ENCODE assay signal across 25 mouse cellular contexts in the genomic region with DNA sequence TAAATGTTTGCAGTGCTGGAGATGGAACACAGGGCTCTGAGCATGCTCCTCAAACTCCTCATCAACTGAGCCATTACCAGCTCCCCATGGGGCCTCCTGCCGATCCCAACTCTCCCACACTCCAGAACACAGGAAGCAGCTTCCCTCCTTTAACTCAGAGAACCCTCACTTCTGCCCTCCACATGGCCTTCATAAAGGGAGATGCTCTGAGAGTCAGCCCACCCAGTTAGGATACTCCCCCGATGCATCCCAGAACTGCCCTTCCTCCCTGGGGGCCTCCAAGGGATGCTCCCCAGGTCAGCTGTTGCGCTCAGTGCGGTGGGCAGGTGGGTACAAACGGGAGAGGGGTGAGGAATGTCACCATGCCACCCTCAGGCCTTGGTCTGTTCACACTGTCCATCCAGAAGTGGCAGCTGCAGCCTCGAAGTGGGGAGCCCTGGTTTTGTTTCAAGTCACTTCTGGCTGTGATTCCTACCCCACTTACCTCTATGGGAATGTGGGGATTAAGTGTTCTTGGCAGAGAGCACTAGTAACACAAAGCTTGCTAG. TPM values are rescaled to one million over a fixed set of nuclear protein-coding genes. Genes with fewer than 3 reads are reported as not detected.
DNase-seq lines count a peak whose midpoint lies in the region; ATAC-seq and TF ChIP-seq lines count a peak whose summit lies in the region.
"Had no signal": no experiment of that assay in that cellular context is flagged by ENCODE, and none has a peak within 500 bp of the region (broad histone marks: within the 10 kb centered on the region; RNA-seq: fewer than 3 reads in every experiment).

No protein-coding gene starts in this region.

- no peaks in the 10 kb centered on the region for H3K79me2 ChIP-seq in myocyte (ENCODE audit: control insufficient read depth, insufficient read depth)

- H3K27ac ChIP-seq in heart, postnatal 0 days (ENCODE audit: low read depth): peak overlapping the region; percentile 65
- no peak overlapping the region for H3K27ac ChIP-seq in hindbrain, embryonic 16.5 days (ENCODE audit: low read depth, low read length)
- H3K27ac ChIP-seq: forebrain, embryonic 12.5 days; hindbrain, embryonic 14.5 days; limb, embryonic 12.5 days; neural tube, embryonic 13.5 days had no signal

- 0 out of 2 replicates have a peak, but pooled peaks have one; percentile 4 for ATAC-seq in heart, postnatal 0 days (ENCODE audit: insufficient read depth, low read depth)
- no peak for ATAC-seq in hindbrain, embryonic 16.5 days
- ATAC-seq: activated CD4-positive, CD25-positive, alpha-beta regulatory T cell, adult 4 months; intestine, embryonic 16.5 days had no signal

- H3K4me2 ChIP-seq in heart, postnatal 0 days (ENCODE audit: low read depth, low read length): no peak overlapping the region
- no peak overlapping the region for H3K4me2 ChIP-seq in myocyte (ENCODE audit: low read depth)
- H3K4me2 ChIP-seq in hindbrain, embryonic 16.5 days (ENCODE audit: low read length): no peak overlapping the region
- H3K4me2 ChIP-seq: forebrain, embryonic 12.5 days; hindbrain, embryonic 14.5 days; limb, embryonic 12.5 days; neural tube, embryonic 13.5 days had no signal

- TF ChIP-seq POLR2A in myocyte (IDR thresholded peaks at IDR 0.05; ENCODE audit: insufficient read length, low read depth): no peak

- no peak overlapping the region for H3K4me3 ChIP-seq in heart, postnatal 0 days (ENCODE audit: low read depth, low read length)
- H3K4me3 ChIP-seq in myocyte: no peak overlapping the region
- no peak overlapping the region for H3K4me3 ChIP-seq in hindbrain, embryonic 16.5 days (ENCODE audit: low read length)
- H3K4me3 ChIP-seq: forebrain, embryonic 12.5 days; limb, embryonic 12.5 days; neural tube, embryonic 13.5 days had no signal

- TF ChIP-seq CTCF in heart, postnatal 0 days (IDR thresholded peaks at IDR 0.05; ENCODE audit: low read depth): no peak

- H3K9ac ChIP-seq in heart, postnatal 0 days (replicated peaks; ENCODE audit: low read depth, low read length): no peak overlapping the region
- no peak overlapping the region for H3K9ac ChIP-seq in hindbrain, embryonic 16.5 days (ENCODE audit: low read depth, low read length)
- H3K9ac ChIP-seq: forebrain, embryonic 12.5 days; hindbrain, embryonic 14.5 days; limb, embryonic 12.5 days; neural tube, embryonic 13.5 days had no signal

- peak; percentile 34 for DNase-seq in gastrocnemius, postnatal 14 days
- DNase-seq in gastrocnemius, adult 18-20 months (ENCODE audit: low spot score): no peak
- no peak for DNase-seq in heart, postnatal 0 days (ENCODE audit: low spot score)
- DNase-seq in heart, adult 9 months (ENCODE audit: low spot score in 2 of 2): no peak
- peak; percentile 50 for DNase-seq in ZHBTc4 (ENCODE audit: low read depth, low spot score)
- DNase-seq in thymus, postnatal 10 days (ENCODE audit: low spot score in 2 of 2): no peak
- DNase-seq: cerebellum, adult 9-11 months; kidney, postnatal 14 days; lung, adult 2 months; lung, postnatal 36 days; right cerebral cortex, postnatal 25 days had no signal

- TF ChIP-seq EP300 in heart, postnatal 0 days (IDR thresholded peaks at IDR 0.05; ENCODE audit: low read depth): no peak

- H3K4me1 ChIP-seq in heart, postnatal 0 days (ENCODE audit: control insufficient read depth, insufficient read depth): peaks cover 36% of the 10 kb centered on the region
- peaks cover 9% of the 10 kb centered on the region for H3K4me1 ChIP-seq in hindbrain, embryonic 16.5 days (ENCODE audit: control insufficient read depth, insufficient read depth, low read depth, low read length)
- H3K4me1 ChIP-seq: forebrain, embryonic 12.5 days had no signal

- intact Hi-C loops in gastrocnemius, postnatal 14 days (cut with DNase I; ENCODE audit: low total_unique reads): no loop called here

- H3K36me3 ChIP-seq in heart, postnatal 0 days (replicated peaks; ENCODE audit: control insufficient read depth, insufficient read depth, low read length): 0 out of 2 replicates have a peak, but pooled peaks cover 6% of the 10 kb centered on the region
- H3K36me3 ChIP-seq in myocyte (ENCODE audit: control insufficient read depth, insufficient read depth): no peaks in the 10 kb centered on the region
- H3K36me3 ChIP-seq in hindbrain, embryonic 16.5 days (ENCODE audit: control insufficient read depth, insufficient read depth, low read length): no peaks in the 10 kb centered on the region
- H3K36me3 ChIP-seq: forebrain, embryonic 12.5 days; limb, embryonic 12.5 days; neural tube, embryonic 13.5 days had no signal

- no peaks in the 10 kb centered on the region for H3K27me3 ChIP-seq in heart, postnatal 0 days (ENCODE audit: control insufficient read depth, insufficient read depth, low read length)
- H3K27me3 ChIP-seq in myocyte (ENCODE audit: control insufficient read depth, insufficient read depth, insufficient read length): no peaks in the 10 kb centered on the region
- no peaks in the 10 kb centered on the region for H3K27me3 ChIP-seq in hindbrain, embryonic 16.5 days (replicated peaks; ENCODE audit: control insufficient read depth, insufficient read depth, low read length)
- H3K27me3 ChIP-seq: CH12.LX; forebrain, embryonic 12.5 days; neural tube, embryonic 13.5 days had no signal

- H3ac ChIP-seq in myocyte (ENCODE audit: control insufficient read depth, insufficient read length): no peak overlapping the region

- no peaks in the 10 kb centered on the region for H3K9me3 ChIP-seq in heart, postnatal 0 days (replicated peaks; ENCODE audit: control insufficient read depth, low read length)
- no peaks in the 10 kb centered on the region for H3K9me3 ChIP-seq in hindbrain, embryonic 16.5 days (ENCODE audit: control insufficient read depth, low read length)
- H3K9me3 ChIP-seq: forebrain, embryonic 12.5 days; limb, embryonic 12.5 days; neural tube, embryonic 13.5 days had no signal

- WGBS in heart, postnatal 0 days: 47% methylated on average over 6 of the region's 6 CpGs
- 85% methylated on average over 6 of the region's 6 CpGs for WGBS in hindbrain, embryonic 16.5 days

TF ChIP-seq in myocyte, 11 proteins besides CTCF, POLR2A, EP300 and RAD21:
- peak in 2 of 3 experiments; percentile 5 to 82 for TF ChIP-seq MYOD1 (IDR thresholded peaks at IDR 0.05; ENCODE audit: control insufficient read depth in 1 of 3, insufficient read length in 2 of 3, low read depth in 2 of 3)
- TF ChIP-seq REST (IDR thresholded peaks at IDR 0.05; ENCODE audit: insufficient read depth, insufficient read length): no peak
- no peak for TF ChIP-seq POLR2AphosphoS2 (IDR thresholded peaks at IDR 0.05; ENCODE audit: insufficient read length, low read depth)
- TF ChIP-seq SRF (IDR thresholded peaks at IDR 0.05; ENCODE audit: control insufficient read depth, insufficient read length, low read depth): no peak
- TF ChIP-seq MYOG (IDR thresholded peaks at IDR 0.05; ENCODE audit: control insufficient read depth in 1 of 3, insufficient read depth in 1 of 3, insufficient read length in 2 of 3, low read depth in 2 of 3): peak in 2 of 3 experiments; percentile 22 to 69
- TF ChIP-seq E2F4 (IDR thresholded peaks at IDR 0.05; ENCODE audit: insufficient read depth): no peak
- TF ChIP-seq TCF12 (IDR thresholded peaks at IDR 0.05; ENCODE audit: insufficient read depth, poor library complexity, severe bottlenecking): no peak
- no peak for TF ChIP-seq TCF3 (IDR thresholded peaks at IDR 0.05; ENCODE audit: insufficient read length, low read depth)
- no peak for TF ChIP-seq MAX (IDR thresholded peaks at IDR 0.05; ENCODE audit: low read depth)
- no peak for TF ChIP-seq USF1 (IDR thresholded peaks at IDR 0.05; ENCODE audit: low read depth)

RNA-seq across cellular contexts. Expression of gene Ggta1, which starts 28.4 kb away (rescaled TPM):
- total RNA-seq in gastrocnemius, postnatal 14 days (2021): 10 to 100 TPM; 11.1 to 15.6 TPM
- 1 to 10 TPM; 5.0 to 6.3 TPM for total RNA-seq in gastrocnemius, adult 18-20 months (2021)
- total RNA-seq in heart, postnatal 0 days (2014; rRNA removed; ENCODE audit: low replicate concordance): 14.8 and 37.1 TPM in 2 replicates
- polyA plus RNA-seq in heart, postnatal 0 days (2015; fragmentation: Nextera tagmentation; extraction: Ambion mirVana): 16.0 and 16.4 TPM in 2 replicates
- polyA plus RNA-seq in myocyte (2012; fragmentation: generic; extraction: Trizol): 4.9 TPM
- polyA plus RNA-seq in hindbrain, embryonic 16.5 days (2015; fragmentation: Nextera tagmentation; extraction: Ambion mirVana): 7.1 and 9.2 TPM in 2 replicates

RNA-seq across cellular contexts. Expression of gene 4930402F06Rik, which starts 37.7 kb away (rescaled TPM):
- total RNA-seq in gastrocnemius, postnatal 14 days (2021): not detected
- total RNA-seq in gastrocnemius, adult 18-20 months (2021): not detected
- not detected in 2 replicates for total RNA-seq in heart, postnatal 0 days (2014; rRNA removed; ENCODE audit: low replicate concordance)
- not detected in 2 replicates for polyA plus RNA-seq in heart, postnatal 0 days (2015; fragmentation: Nextera tagmentation; extraction: Ambion mirVana)
- polyA plus RNA-seq in myocyte (2012; fragmentation: generic; extraction: Trizol): not detected
- polyA plus RNA-seq in hindbrain, embryonic 16.5 days (2015; fragmentation: Nextera tagmentation; extraction: Ambion mirVana): not detected in 2 replicates
- total RNA-seq: adrenal gland, postnatal 4 days; CH12.LX; granulocyte monocyte progenitor cell, adult 5-6 weeks; layer of hippocampus, adult 8-10 months; left cerebral cortex, adult 8-10 months; monocyte, adult 5-6 weeks had no signal
- polyA plus RNA-seq: activated CD4-positive, CD25-positive, alpha-beta regulatory T cell, adult 4 months; forebrain, embryonic 12.5 days; hindbrain, embryonic 14.5 days; intestine, embryonic 16.5 days; limb, embryonic 12.5 days; lung, adult 2 months; neural tube, embryonic 13.5 days had no signal

Comparison
In these comparisons a context has a peak if more than half of its experiments do, and no peak if none do; other contexts are left out.
1. DNase-seq: peak in gastrocnemius, postnatal 14 days (single experiment) and ZHBTc4 (single experiment); none in gastrocnemius, adult 18-20 months (single experiment), heart, postnatal 0 days (single experiment), heart, adult 9 months (0 of 2) and thymus, postnatal 10 days (0 of 2).